Mouse (Mus musculus) CH12.LX (cell line): ENCODE measurements at regions not wholly inside any gene's neighbourhood (a gene's known extent, or its start where the extent isn't known, plus 50 kb on each side); places are given as distances from the start of the nearest gene placed in this dataset.

Source experiments
- CTCF ChIP-seq, 2 experiments: IDR thresholded peaks in 1 of 2; conservative IDR thresholded peaks in 1 of 2; 2 replicates each; pipeline ENCODE4 v1.5.1; 2011 to 2012; ENCODE audit warnings: low read depth in 2 of 2, low read length in 2 of 2, improper control_type of control experiment in 1 of 2, inconsistent platforms in 1 of 2, mild to moderate bottlenecking in 1 of 2, moderate library complexity in 1 of 2
- ELF1 ChIP-seq: IDR thresholded peaks from 2 replicates; pipeline ENCODE4 v1.6.1; 2014; ENCODE audit warnings: low read depth, mild to moderate bottlenecking, inconsistent platforms, low read length, improper control_type of control experiment
- EP300 ChIP-seq: IDR thresholded peaks from 2 replicates; pipeline ENCODE4 v1.6.1; 2011; ENCODE audit warnings: low read length, improper control_type of control experiment
- HCFC1 ChIP-seq: IDR thresholded peaks from 2 replicates; pipeline ENCODE4 v1.6.1; 2012; ENCODE audit warnings: low read depth, mild to moderate bottlenecking, inconsistent platforms, low read length, improper control_type of control experiment
- MAX ChIP-seq: IDR thresholded peaks from 2 replicates; pipeline ENCODE4 v1.6.1; 2011; ENCODE audit warnings: low read length, improper control_type of control experiment
- SIN3A ChIP-seq: IDR thresholded peaks from 2 replicates; pipeline ENCODE4 v1.6.1; 2012; ENCODE audit warnings: low read length, improper control_type of control experiment, inconsistent platforms
- TCF12 ChIP-seq: IDR thresholded peaks from 2 replicates; pipeline ENCODE4 v1.6.1; 2014; ENCODE audit warnings: low read depth, mild to moderate bottlenecking, inconsistent platforms, low read length, improper control_type of control experiment

- TF ChIP-seq TCF12 (no peak), CTCF (conservative IDR thresholded peaks at IDR 0.05 in 1 of 2, IDR thresholded peaks at IDR 0.05 in 1 of 2; ENCODE audit: low read depth in 2 of 2, low read length in 2 of 2) (no peak), ELF1 (no peak), HCFC1 (no peak), EP300 (no peak), MAX (no peak), SIN3A (no peak)
These were observed 60.0 kb upstream of the Rbpj start for GRCm38 (mm10) chr5:53405929-53406328.
